Mouse (Mus musculus) spleen, embryonic (tissue): ENCODE results near the gene Ptprm.
"Not testable (repeated sequence)": the region's sequence is repeated elsewhere in the genome, so short reads cannot be mapped to it uniquely, and the experiment has no call there.

Experiments used
- CTCF ChIA-PET: fragments of 350-600 bp; sonication (Branson Sonifier 250); formaldehyde crosslinking; loops from one replicate; lab custom pipeline; 2022; lab: Charles Lee

Ptprm gene

DNA sequence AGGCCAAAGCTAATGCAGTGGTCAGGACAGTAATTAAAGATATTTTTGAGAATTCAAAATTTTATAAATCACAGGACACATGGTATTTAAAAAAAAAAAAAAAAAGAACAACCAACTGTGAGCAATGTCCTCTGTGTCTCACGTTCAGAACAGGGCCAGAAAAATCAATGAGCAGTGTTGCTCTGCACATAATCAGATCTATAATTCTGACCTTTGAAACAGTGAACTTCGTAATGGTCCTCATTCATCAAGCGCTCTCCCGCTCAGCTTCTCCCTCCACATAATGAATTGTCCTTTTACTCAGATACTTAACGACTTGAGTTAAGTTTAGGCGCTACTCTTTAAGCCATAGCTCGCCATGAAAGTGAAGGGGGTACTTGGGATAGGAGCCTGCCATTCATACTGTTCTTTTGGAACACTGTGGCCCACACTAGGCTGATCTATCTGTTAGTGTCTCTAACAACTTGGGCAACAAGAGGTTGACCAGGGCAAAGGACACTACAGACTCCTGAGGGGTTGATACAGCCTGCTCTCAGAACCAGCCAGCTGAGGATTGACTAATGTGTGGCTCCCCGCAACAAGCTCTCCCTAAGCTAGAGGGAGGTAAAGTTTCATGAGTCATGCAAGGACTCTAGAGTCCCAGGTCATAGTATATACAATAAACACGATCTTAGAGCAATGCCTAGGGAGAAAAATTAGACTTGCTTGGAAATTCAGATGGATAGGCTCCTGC is 473.1 kb downstream of the Ptprm start:
- CTCF ChIA-PET = no interaction called here

GRCm38 (mm10) chr17:66879151-66879550 is 475.1 kb downstream of the Ptprm start:
- CTCF ChIA-PET = no interaction called here

GRCm38 (mm10) chr17:66877582-66877981 is 476.7 kb downstream of the Ptprm start:
- CTCF ChIA-PET = no interaction called here

DNA sequence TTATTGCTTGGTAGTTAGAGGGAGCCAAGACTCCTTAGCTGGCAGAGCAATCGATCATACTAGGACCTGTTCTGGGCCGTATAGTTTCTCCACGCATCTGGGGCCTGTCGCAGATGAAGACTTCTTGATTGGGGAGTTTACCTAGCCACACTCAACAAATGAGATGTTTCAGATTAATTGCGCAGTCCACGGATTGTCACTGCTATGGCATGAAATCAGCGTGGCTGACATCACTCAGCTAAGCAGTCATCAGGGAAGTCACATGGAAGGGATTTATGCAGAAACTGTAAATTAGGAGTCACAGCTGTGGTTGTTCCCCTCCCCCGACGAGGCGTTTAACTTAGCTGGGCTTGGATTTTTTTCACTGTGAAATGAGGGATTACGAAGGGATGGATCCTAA is 479.4 kb downstream of the Ptprm start:
- CTCF ChIA-PET = no interaction called here

DNA sequence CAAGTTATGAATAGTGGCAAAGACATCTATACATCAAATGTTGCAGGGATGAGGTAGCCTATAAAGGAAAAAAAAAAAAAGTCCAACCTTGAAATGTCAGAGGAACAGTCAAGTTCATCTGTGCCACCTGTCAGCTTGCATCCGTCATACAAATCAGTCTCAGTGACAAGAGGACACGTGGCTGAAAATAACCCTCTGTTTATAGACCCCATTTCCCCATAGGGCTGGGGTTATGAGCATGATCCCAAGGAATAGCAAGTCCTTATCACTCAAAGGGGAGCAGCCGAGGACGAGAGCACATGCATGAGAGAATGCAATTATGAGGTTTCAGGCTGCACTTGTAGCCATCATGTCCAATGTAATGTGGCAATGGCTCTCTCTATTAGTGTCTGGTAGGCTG is 482.9 kb downstream of the Ptprm start:
- CTCF ChIA-PET = no interaction called here

DNA sequence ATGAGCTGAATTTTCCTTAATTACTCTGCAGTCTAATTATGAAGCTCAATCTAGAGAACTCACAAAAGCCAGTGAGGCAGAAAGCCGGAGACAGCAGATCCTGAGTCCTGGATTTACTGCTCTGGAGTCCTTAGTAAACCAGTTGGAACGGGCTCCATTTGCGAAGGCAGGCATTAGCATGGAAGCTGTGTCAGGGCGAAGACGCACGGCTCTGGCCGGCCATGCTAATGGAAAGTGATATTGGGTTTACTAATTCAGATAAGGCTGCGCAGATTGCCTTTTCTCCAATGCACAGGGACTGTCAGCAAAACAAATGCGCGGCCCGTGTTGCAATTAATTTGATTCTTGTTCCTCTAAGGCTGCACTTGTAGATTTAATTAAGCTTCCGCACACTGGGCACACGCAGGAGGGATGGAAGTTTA is 484.7 kb downstream of the Ptprm start:
- CTCF ChIA-PET = no interaction called here

- CTCF ChIA-PET = no interaction called here
These were observed 489.8 kb downstream of the Ptprm start for GRCm38 (mm10) chr17:66864441-66864840.

- CTCF ChIA-PET = no interaction called here
These were observed 492.7 kb downstream of the Ptprm start for GRCm38 (mm10) chr17:66861557-66861956.

DNA sequence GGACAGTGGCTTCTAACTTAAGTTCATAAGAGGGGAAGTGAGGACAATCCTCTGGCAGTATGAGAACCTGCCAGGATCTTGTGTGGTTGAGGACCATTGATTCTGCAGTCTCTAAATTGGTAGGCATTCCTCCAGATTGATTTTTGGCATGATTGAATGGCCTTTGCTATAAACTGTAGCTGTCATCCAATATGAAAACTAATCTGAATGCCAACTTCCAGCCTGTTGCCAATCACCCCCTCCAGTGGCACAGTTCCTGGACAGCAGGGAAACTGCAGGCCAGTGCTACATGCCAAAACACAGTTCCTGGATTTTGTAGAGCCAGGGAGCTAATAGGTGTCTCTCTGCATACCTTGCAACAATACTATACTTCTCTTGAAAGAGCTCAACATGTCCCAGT is 495.5 kb downstream of the Ptprm start:
- CTCF ChIA-PET = no interaction called here

GRCm38 (mm10) chr17:66852496-66852895 is 501.8 kb downstream of the Ptprm start:
- CTCF ChIA-PET = no interaction called here

DNA sequence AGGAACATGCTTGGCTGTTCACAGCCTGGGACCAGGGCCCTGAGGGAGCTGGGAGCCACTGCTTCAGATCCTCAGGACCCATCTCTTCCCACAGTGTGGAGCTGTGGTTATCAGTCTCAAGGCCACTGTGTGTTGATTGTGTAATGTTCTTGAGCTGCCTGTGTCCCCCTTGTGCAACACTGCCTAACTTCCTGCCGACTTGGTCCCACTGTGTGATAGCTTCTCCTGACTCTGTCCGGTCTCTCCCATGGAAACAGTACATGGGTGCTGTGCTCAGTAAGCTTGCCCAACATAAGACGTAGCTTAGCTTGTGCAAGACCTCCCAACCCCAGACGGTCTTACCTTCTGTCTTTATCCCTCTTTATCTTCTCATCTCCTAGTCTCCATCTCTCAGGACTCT is 507.2 kb downstream of the Ptprm start:
- CTCF ChIA-PET = not testable (repeated sequence)

DNA sequence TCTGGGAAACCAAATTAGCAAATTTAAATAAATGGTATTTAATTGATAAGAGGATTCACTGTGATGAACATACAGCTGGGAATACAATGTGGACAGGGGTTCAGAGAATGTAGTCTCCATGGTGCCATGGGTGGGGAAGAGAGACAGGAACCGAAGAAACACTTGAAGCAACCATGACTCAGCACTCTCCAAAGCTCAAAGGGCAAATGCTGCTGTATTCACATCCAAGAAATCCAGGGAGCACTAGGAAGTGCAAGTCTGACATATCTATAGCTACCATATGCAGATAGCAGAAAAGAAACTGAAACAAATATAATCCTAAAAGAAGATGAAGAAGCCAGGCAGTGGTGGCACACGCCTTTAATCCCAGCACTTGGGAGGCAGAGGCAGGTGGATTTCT is 531.9 kb downstream of the Ptprm start:
- CTCF ChIA-PET = no interaction called here

DNA sequence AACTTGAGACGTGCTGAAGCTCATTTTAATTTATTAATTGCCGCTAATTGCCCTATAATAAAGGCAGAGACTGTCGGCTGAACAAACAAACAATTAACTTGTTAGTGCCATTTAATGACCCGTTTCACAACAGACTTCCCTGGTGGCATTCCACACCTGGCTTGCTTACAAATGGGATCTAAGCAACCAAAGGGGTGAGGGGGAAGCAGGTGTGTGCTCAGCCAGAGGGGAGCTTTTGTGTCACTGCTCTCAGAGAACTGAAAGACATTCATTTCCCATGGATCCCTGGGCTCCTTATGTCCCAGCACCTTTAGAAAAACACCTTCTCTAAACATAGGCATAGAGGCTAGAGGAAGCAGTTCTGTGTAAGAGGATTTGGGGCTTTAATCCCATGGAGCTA is 536.9 kb downstream of the Ptprm start:
- CTCF ChIA-PET = no interaction called here

- CTCF ChIA-PET = no interaction called here
These were observed 538.3 kb downstream of the Ptprm start for GRCm38 (mm10) chr17:66815921-66816320.

DNA sequence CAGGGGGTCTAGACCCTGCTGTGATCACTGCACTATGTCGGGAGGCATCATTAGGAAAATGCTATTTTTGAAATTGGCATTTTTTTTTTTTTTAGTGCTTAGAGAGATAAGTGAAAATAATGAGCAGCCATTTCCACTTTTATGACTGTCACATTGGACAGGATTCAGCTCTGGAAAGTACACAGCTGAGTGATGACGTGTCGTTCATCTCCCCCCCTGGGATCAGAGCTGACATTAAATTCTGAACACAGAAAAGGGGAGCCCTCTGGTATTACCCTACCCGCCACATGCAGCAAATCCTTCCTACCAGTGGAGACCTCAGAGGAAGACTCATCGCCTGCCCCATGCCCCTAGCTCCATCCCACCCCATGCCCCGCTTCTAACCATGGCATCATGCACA is 540.5 kb downstream of the Ptprm start:
- CTCF ChIA-PET = no interaction called here

DNA sequence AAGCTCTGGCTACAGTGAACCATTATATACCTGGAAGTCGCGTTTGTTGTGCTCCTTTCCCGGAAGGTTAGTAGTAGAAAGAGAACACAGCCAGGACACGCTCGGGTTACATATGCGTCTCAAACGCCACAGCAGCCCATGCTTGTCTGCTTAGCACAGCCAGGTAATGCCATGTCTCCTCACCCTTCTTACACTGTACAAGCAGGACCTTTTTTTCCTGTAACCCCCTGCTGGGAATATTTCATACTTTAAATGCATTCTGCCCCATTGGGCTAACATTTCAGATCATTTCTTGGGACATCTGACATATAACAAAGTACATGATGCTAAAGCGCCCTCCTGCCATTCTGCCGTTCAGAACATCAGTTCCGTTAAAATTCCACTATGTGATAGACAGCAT is 540.9 kb downstream of the Ptprm start:
- CTCF ChIA-PET = no interaction called here

DNA sequence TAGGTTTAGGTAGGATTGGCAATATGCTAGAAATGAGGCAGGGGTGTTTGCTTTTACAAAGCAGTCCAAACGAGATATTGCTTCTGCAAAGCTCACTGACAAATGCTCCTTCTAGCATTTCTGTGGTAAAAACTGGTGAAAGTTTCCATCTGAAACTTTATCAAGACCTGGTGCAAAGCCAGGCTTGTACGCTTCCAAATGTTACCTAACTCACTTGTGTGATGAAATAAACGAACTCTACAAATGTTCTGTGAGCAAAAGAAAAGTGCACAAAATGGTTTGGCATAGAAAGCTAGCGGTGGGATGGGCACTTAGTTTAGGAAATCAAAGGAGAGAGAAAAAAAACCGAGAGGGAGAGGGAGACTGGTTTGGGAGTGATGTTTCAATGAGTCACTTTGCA is 544.5 kb downstream of the Ptprm start:
- CTCF ChIA-PET = no interaction called here

- CTCF ChIA-PET = no interaction called here
These were observed 546.1 kb downstream of the Ptprm start for GRCm38 (mm10) chr17:66808186-66808585.

- CTCF ChIA-PET = no interaction called here
These were observed 552.2 kb downstream of the Ptprm start for GRCm38 (mm10) chr17:66801831-66802687.

DNA sequence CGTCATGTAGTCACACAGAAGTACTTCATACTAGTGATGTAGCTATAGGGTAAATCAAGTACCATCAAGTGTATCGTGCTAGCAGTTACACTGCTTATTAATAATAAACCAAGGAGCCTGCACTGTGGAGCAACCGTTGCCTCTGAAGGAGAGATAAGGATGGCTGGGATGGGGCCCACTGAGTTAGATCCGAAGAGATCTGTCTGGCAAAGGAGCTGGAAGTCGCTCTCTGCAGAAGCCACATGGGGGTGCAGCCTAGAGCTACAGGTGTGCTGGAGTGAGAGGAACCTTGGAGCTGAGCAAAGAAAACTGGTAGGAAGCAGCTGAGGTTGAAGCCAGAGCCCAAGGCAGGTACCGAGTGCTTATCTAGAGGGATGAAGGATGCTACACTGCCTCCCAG is 554.0 kb downstream of the Ptprm start:
- CTCF ChIA-PET = no interaction called here

- CTCF ChIA-PET = no interaction called here
These were observed 568.1 kb downstream of the Ptprm start for GRCm38 (mm10) chr17:66786166-66786565.

DNA sequence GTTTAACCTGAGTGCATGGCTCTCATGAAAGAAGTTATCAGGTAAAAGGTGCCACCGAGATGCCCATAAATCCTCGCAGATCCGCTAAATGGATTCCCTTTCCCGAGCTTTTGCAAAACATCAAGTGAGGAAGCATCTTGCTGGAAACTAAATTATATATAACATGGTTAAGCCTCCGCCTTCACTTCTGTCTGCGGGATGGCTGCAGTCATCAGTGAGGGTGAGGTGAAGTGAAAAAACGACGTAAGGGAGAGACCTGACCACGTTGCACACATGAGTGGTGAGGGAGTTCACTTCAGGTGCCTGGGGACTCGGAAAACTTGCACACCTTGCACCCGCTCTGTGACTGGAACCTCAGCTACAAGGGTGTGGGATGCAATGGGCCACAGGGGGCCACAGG is 568.7 kb downstream of the Ptprm start:
- CTCF ChIA-PET = no interaction called here

GRCm38 (mm10) chr17:66783601-66784000 is 570.7 kb downstream of the Ptprm start:
- CTCF ChIA-PET = no interaction called here
